Mouse (Mus musculus): ENCODE measurements around the gene Hic1. TPM values are rescaled to one million over a fixed set of nuclear protein-coding genes. Genes with fewer than 3 reads are reported as not detected.

Hic1 gene
- 20.4 and 35.3 TPM in 2 replicates for polyA plus RNA-seq (2012; rRNA removed; ENCODE audit: low replicate concordance)

DNA sequence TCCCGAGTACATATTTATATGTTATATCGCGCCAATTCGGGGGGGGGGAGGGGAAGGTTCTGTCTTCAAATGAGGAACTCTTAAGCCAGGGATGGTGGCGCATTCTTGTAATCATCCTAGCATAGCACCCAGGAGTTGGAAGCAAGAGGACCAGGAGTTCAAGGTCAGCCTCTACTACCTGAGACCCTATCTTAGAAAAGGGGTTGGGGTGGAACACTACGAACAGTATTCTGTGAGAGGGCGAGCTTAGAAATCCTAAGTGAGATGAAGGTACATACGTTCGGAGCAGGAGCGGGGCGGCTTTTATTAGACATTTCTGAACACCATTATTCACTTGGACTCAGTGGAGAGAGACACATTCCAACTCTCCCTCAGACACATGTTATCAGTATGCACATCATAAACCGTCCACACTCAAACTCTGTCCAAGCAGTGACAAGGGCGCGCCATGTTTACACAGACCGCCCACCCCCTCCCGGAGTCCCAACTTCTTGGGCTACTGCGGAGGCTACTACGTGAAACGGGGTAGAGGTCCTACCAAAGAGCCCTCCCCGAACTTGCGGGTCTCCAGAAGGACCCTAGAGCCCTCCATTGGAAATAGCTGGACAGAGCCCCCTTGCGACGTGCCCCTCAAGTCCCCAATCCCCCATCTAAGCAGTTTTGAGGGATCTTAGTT, at the start of gene Hic1:
Gene Hic1 (minus strand): TSS at position 115 of the 676 bp plus-strand sequence.

DNA sequence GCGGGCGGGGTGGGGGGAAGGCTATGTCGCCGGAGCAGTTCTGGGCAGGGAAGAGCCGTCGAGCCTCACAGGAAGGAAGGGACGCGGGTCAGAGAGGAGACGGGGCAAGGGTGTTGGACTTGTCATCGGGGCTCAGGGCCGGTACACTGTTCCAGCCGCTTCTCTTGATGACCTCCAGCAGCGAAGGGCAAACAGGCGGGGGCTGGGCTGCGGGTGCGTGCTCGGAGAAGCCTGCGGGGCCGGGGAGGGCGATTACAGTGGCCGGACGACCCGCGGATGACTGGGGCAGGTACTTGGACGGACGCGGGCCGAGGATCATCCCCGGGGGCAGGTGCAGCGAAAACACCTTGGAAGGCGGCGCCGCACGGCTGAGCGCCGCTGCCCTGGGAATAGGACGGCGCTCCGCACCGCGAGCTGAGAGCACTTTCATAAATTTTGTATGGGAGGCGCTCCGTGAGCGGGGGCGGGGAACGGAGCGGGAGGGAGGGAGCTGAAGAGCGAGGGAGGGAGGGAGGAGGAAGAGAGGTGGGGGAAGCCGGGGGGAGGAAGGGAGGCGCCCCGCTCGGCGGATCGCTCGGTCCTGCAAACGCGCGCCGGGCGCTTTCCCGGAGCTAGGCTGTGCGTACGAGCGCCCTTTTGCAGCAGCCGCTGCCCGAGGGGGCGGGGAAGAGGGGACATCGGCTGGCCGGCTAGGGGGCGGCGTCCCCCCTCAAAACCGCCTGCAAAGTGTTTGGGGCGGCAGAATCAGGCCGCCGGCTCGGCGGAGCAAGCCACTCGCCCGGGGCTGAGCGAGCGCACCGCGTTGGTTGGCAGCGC, 24.1 kb upstream of the Hic1 start, which contains the start of gene Rtn4rl1:
Gene Rtn4rl1 (plus strand): TSS at position 528 of the 816 bp plus-strand sequence.

GRCm38 (mm10) chr11:75190905-75191441, 21.7 kb upstream of the Hic1 start, which contains the start of gene Dph1:
Gene Dph1, minus strand, starts transcription at chr11:75191241.

GRCm38 (mm10) chr11:75178672-75179208, 9.4 kb upstream of the Hic1 start, which contains the start of gene Ovca2:
Gene Ovca2, minus strand, starts transcription at chr11:75178835.

Other genes with a start within 250 kb of the Hic1 start
- 11.0 and 21.0 TPM in 2 replicates for gene Smg6, start 243.7 kb downstream of the Hic1 start, polyA plus RNA-seq (2012; rRNA removed; ENCODE audit: low replicate concordance)
- 3.0 and 4.3 TPM in 2 replicates for gene Srr, start 243.6 kb downstream of the Hic1 start, polyA plus RNA-seq (2012; rRNA removed; ENCODE audit: low replicate concordance)
- 15.3 and 25.9 TPM in 2 replicates for gene Ovca2, start 9.3 kb upstream of the Hic1 start, polyA plus RNA-seq (2012; rRNA removed; ENCODE audit: low replicate concordance)
- 16.1 and 25.3 TPM in 2 replicates for gene Dph1, start 21.7 kb upstream of the Hic1 start, polyA plus RNA-seq (2012; rRNA removed; ENCODE audit: low replicate concordance)
- 9.8 and 16.2 TPM in 2 replicates for gene Rtn4rl1, start 24.3 kb upstream of the Hic1 start, polyA plus RNA-seq (2012; rRNA removed; ENCODE audit: low replicate concordance)
- 7.4 and 8.7 TPM in 2 replicates for gene Rpa1, start 178.8 kb upstream of the Hic1 start, polyA plus RNA-seq (2012; rRNA removed; ENCODE audit: low replicate concordance)
- 0.58 and 2.1 TPM in 2 replicates for gene Smyd4, start 178.9 kb upstream of the Hic1 start, polyA plus RNA-seq (2012; rRNA removed; ENCODE audit: low replicate concordance)

All from duodenum, adult 2 months (tissue).